Comparison of ENCODE assay signal across 8 mouse cellular contexts in genomic region chr7:24546634-24547389, GRCm38 (mm10). TPM values are rescaled to one million over a fixed set of nuclear protein-coding genes. Genes with fewer than 3 reads are reported as not detected.
A peak's percentile ranks its signal among the peaks of the same experiment; 100 is the strongest.
DNase-seq lines count a peak whose midpoint lies in the region; ATAC-seq and TF ChIP-seq lines count a peak whose summit lies in the region.

No protein-coding gene starts in this region.

- no peak for TF ChIP-seq CTCF in bone marrow macrophage, adult 2 months (IDR thresholded peaks at IDR 0.05; ENCODE audit: low read depth, low read length)
- no peak for TF ChIP-seq CTCF in embryonic fibroblast, embryonic 13.5 days (IDR thresholded peaks at IDR 0.05; ENCODE audit: borderline replicate concordance, insufficient read depth, low read length)

- H3K4me3 ChIP-seq in bone marrow macrophage, adult 2 months (ENCODE audit: insufficient read depth, low read length) = peak overlapping the region; percentile 94
- H3K4me3 ChIP-seq in embryonic fibroblast, embryonic 13.5 days (ENCODE audit: insufficient read depth, low read length) = peak overlapping the region; percentile 71
- H3K4me3 ChIP-seq in kidney, embryonic 14.5 days (ENCODE audit: low read length) = peak overlapping the region; percentile 91
- peak overlapping the region; percentile 78 for H3K4me3 ChIP-seq in limb, embryonic 15.5 days

- ATAC-seq in kidney, embryonic 14.5 days (ENCODE audit: low FRiP score, low TSS enrichment) = peak; percentile 98
- peak; percentile 98 for ATAC-seq in limb, embryonic 15.5 days (ENCODE audit: insufficient number of reproducible peaks, low FRiP score, low TSS enrichment, low read depth)

- peaks cover 21% of the 10 kb centered on the region for H3K4me1 ChIP-seq in bone marrow macrophage, adult 2 months (ENCODE audit: control insufficient read depth, insufficient read depth, low read length)
- H3K4me1 ChIP-seq in embryonic fibroblast, embryonic 13.5 days (ENCODE audit: control insufficient read depth, insufficient read depth, low read length) = no peaks in the 10 kb centered on the region
- H3K4me1 ChIP-seq in kidney, embryonic 14.5 days (ENCODE audit: control insufficient read depth, insufficient read depth, low read length) = peaks cover 15% of the 10 kb centered on the region
- H3K4me1 ChIP-seq in limb, embryonic 15.5 days = peaks cover 21% of the 10 kb centered on the region

- peak; percentile 99 for DNase-seq in A20 (ENCODE audit: low read depth, low spot score)
- DNase-seq in heart, adult 9 months (ENCODE audit: low spot score in 2 of 2) = peak; percentile 99 to 100
- peak; percentile 96 to 97 for DNase-seq in monocyte, adult 2 months (ENCODE audit: low read depth in 1 of 2, low spot score in 2 of 2)
- peak; percentile 99 for DNase-seq in spleen, postnatal 36 days (ENCODE audit: low spot score in 2 of 2)

- under 1% methylated on average over 55 of the region's 57 CpGs for WGBS in kidney, embryonic 14.5 days
- under 1% methylated on average over 57 of the region's 57 CpGs for WGBS in limb, embryonic 15.5 days

- H3K9me3 ChIP-seq in kidney, embryonic 14.5 days (ENCODE audit: control insufficient read depth, low read length) = no peaks in the 10 kb centered on the region
- no peaks in the 10 kb centered on the region for H3K9me3 ChIP-seq in limb, embryonic 15.5 days

- H3K9ac ChIP-seq in kidney, embryonic 14.5 days (ENCODE audit: low read depth, low read length) = peak overlapping the region; percentile 80
- H3K9ac ChIP-seq in limb, embryonic 15.5 days = peak overlapping the region; percentile 74

- peak overlapping the region; percentile 76 for H3K4me2 ChIP-seq in kidney, embryonic 14.5 days (replicated peaks; ENCODE audit: low read depth, low read length)
- peak overlapping the region; percentile 66 for H3K4me2 ChIP-seq in limb, embryonic 15.5 days

- no peak for TF ChIP-seq POLR2A in bone marrow macrophage, adult 2 months (IDR thresholded peaks at IDR 0.05; ENCODE audit: borderline replicate concordance, low read depth, low read length)
- peak; percentile 78 for TF ChIP-seq POLR2A in embryonic fibroblast, embryonic 13.5 days (IDR thresholded peaks at IDR 0.05; ENCODE audit: low read depth, low read length)

- H3K36me3 ChIP-seq in kidney, embryonic 14.5 days (ENCODE audit: control insufficient read depth, insufficient read depth, low read length) = peaks cover 26% of the 10 kb centered on the region
- H3K36me3 ChIP-seq in limb, embryonic 15.5 days = peaks cover 33% of the 10 kb centered on the region

- H3K27me3 ChIP-seq in kidney, embryonic 14.5 days (ENCODE audit: control insufficient read depth, insufficient read depth, low read length) = no peaks in the 10 kb centered on the region
- no peaks in the 10 kb centered on the region for H3K27me3 ChIP-seq in limb, embryonic 15.5 days

- peak overlapping the region; percentile 64 for H3K27ac ChIP-seq in bone marrow macrophage, adult 2 months (ENCODE audit: insufficient read depth, low read depth, low read length)
- H3K27ac ChIP-seq in embryonic fibroblast, embryonic 13.5 days (ENCODE audit: insufficient read depth, low read length) = no peak overlapping the region
- peak overlapping the region; percentile 89 for H3K27ac ChIP-seq in kidney, embryonic 14.5 days (ENCODE audit: low read depth, low read length)
- H3K27ac ChIP-seq in limb, embryonic 15.5 days = peak overlapping the region; percentile 87

RNA-seq across cellular contexts. Expression of gene Xrcc1, which starts 0.7 kb away (rescaled TPM):
- polyA plus RNA-seq in bone marrow macrophage, adult 2 months (2012; ENCODE audit: insufficient read depth, insufficient read length, missing spikeins) = 54.6 and 58.7 TPM in 2 replicates
- 33.3 and 41.3 TPM in 2 replicates for polyA plus RNA-seq in embryonic fibroblast, embryonic 13.5 days (2011; ENCODE audit: insufficient read length, low read depth, missing spikeins)
- 109 and 136 TPM in 2 replicates for polyA plus RNA-seq in kidney, embryonic 14.5 days (2014; fragmentation: Nextera tagmentation; extraction: Ambion mirVana)
- 110 and 125 TPM in 2 replicates for polyA plus RNA-seq in limb, embryonic 15.5 days (2015; fragmentation: Nextera tagmentation; extraction: Ambion mirVana)

RNA-seq across cellular contexts. Expression of gene Pinlyp, which starts 0.9 kb away (rescaled TPM):
- polyA plus RNA-seq in bone marrow macrophage, adult 2 months (2012; ENCODE audit: insufficient read depth, insufficient read length, missing spikeins) = not detected in 2 replicates
- polyA plus RNA-seq in embryonic fibroblast, embryonic 13.5 days (2011; ENCODE audit: insufficient read length, low read depth, missing spikeins) = not detected in 2 replicates
- polyA plus RNA-seq in kidney, embryonic 14.5 days (2014; fragmentation: Nextera tagmentation; extraction: Ambion mirVana) = 0.43 TPM in 1 of 2 replicates, not detected in the other
- 5.1 and 7.8 TPM in 2 replicates for polyA plus RNA-seq in limb, embryonic 15.5 days (2015; fragmentation: Nextera tagmentation; extraction: Ambion mirVana)

RNA-seq across cellular contexts. Expression of gene Irgq, which starts 16.3 kb away (rescaled TPM):
- polyA plus RNA-seq in bone marrow macrophage, adult 2 months (2012; ENCODE audit: insufficient read depth, insufficient read length, missing spikeins) = 6.6 and 8.5 TPM in 2 replicates
- polyA plus RNA-seq in embryonic fibroblast, embryonic 13.5 days (2011; ENCODE audit: insufficient read length, low read depth, missing spikeins) = 17.6 and 21.7 TPM in 2 replicates
- polyA plus RNA-seq in kidney, embryonic 14.5 days (2014; fragmentation: Nextera tagmentation; extraction: Ambion mirVana) = 5.0 and 9.5 TPM in 2 replicates
- polyA plus RNA-seq in limb, embryonic 15.5 days (2015; fragmentation: Nextera tagmentation; extraction: Ambion mirVana) = 8.2 and 8.3 TPM in 2 replicates

RNA-seq across cellular contexts. Expression of gene AC161166.1, which starts 34.6 kb away (rescaled TPM):
- polyA plus RNA-seq in bone marrow macrophage, adult 2 months (2012; ENCODE audit: insufficient read depth, insufficient read length, missing spikeins) = not detected in 2 replicates
- not detected in 2 replicates for polyA plus RNA-seq in embryonic fibroblast, embryonic 13.5 days (2011; ENCODE audit: insufficient read length, low read depth, missing spikeins)
- polyA plus RNA-seq in kidney, embryonic 14.5 days (2014; fragmentation: Nextera tagmentation; extraction: Ambion mirVana) = 0.17 and 0.61 TPM in 2 replicates
- polyA plus RNA-seq in limb, embryonic 15.5 days (2015; fragmentation: Nextera tagmentation; extraction: Ambion mirVana) = 0.32 TPM in 2 replicates

RNA-seq across cellular contexts. Expression of gene Zfp428, which starts 40.0 kb away (rescaled TPM):
- 0.69 TPM in 1 of 2 replicates, not detected in the other for polyA plus RNA-seq in bone marrow macrophage, adult 2 months (2012; ENCODE audit: insufficient read depth, insufficient read length, missing spikeins)
- polyA plus RNA-seq in embryonic fibroblast, embryonic 13.5 days (2011; ENCODE audit: insufficient read length, low read depth, missing spikeins) = 5.6 and 8.9 TPM in 2 replicates
- 54.5 and 70.3 TPM in 2 replicates for polyA plus RNA-seq in kidney, embryonic 14.5 days (2014; fragmentation: Nextera tagmentation; extraction: Ambion mirVana)
- polyA plus RNA-seq in limb, embryonic 15.5 days (2015; fragmentation: Nextera tagmentation; extraction: Ambion mirVana) = 40.8 and 44.3 TPM in 2 replicates
